Mouse (Mus musculus) ES-Bruce4 (cell line): ENCODE results near the gene Tsr2. TPM values are rescaled to one million over a fixed set of nuclear protein-coding genes. Genes with fewer than 3 reads are reported as not detected.

Experiments
- H3K27ac ChIP-seq: 2 replicates; pipeline ENCODE4 v1.5.1; 2012; ENCODE audit warnings: low read length, inconsistent platforms; ENCODE audit not compliant: insufficient read depth
- H3K27me3 ChIP-seq: 2 replicates; pipeline ENCODE4 v1.6.1; 2012; ENCODE audit warnings: mild to moderate bottlenecking, low read length, inconsistent platforms; ENCODE audit not compliant: control insufficient read depth, poor library complexity, insufficient read depth, severe bottlenecking
- H3K36me3 ChIP-seq: 2 replicates; pipeline ENCODE4 v1.6.1; 2012; ENCODE audit warnings: inconsistent platforms, mild to moderate bottlenecking, low read length, moderate library complexity; ENCODE audit not compliant: control insufficient read depth, poor library complexity, insufficient read depth, severe bottlenecking
- H3K4me1 ChIP-seq: one replicate; pipeline ENCODE4 v1.8.1; 2011; ENCODE audit warnings: low read length; ENCODE audit not compliant: control insufficient read depth, insufficient read depth
- H3K4me3 ChIP-seq: 2 replicates; pipeline ENCODE4 v1.5.1; 2011; ENCODE audit warnings: low read depth, mild to moderate bottlenecking, low read length
- H3K9ac ChIP-seq: 2 replicates; pipeline ENCODE4 v1.6.1; 2012; ENCODE audit warnings: low read depth, mild to moderate bottlenecking, inconsistent platforms; ENCODE audit not compliant: poor library complexity, severe bottlenecking
- H3K9me3 ChIP-seq: replicated peaks from 2 replicates; pipeline ENCODE4 v1.6.1; 2012; ENCODE audit warnings: mild to moderate bottlenecking, low read length, inconsistent platforms; ENCODE audit not compliant: control insufficient read depth, poor library complexity, insufficient read depth, severe bottlenecking
- CTCF ChIP-seq: IDR thresholded peaks from one replicate; pipeline ENCODE4 v1.8.1; 2011; ENCODE audit warnings: low read depth, low read length
- EP300 ChIP-seq: IDR thresholded peaks from 2 replicates; pipeline ENCODE4 v1.6.1; 2011; ENCODE audit warnings: low read depth, low read length; ENCODE audit not compliant: insufficient read depth
- POLR2A ChIP-seq: IDR thresholded peaks from one replicate; pipeline ENCODE4 v1.8.1; 2011; ENCODE audit warnings: low read length; ENCODE audit not compliant: insufficient read depth
- polyA plus RNA-seq: library from polyadenylated mRNA; stranded (reverse); fragments of >200 nt; gene quantifications from 2 replicates; pipeline ENCODE4 v1.2.4, GENCODE M21; 2011; ENCODE audit warnings: low read depth; ENCODE audit not compliant: missing spikeins, insufficient read depth, insufficient read length

The Tsr2 gene
- polyA plus RNA-seq, 1 experiment: 33.5 TPM

- Histone ChIP-seq H3K27me3 (no peaks in the 10 kb centered on the region), H3K4me1 (peaks cover 4% of the 10 kb centered on the region), H3K36me3 (peaks cover 19% of the 10 kb centered on the region), H3K4me3 (peak overlapping the region; percentile 56), H3K9me3 (no peaks in the 10 kb centered on the region), H3K9ac (peak overlapping the region; percentile 89), H3K27ac (peak overlapping the region; percentile 97)
- TF ChIP-seq POLR2A (no peak), EP300 (no peak), CTCF (no peak)
Observed at GRCm38 (mm10) chrX:151049661-151050215, 46.6 kb downstream of the Tsr2 start.

- no peak overlapping the region for H3K27ac ChIP-seq
- H3K4me3 ChIP-seq: peak overlapping the region; percentile 86
- H3K9me3 ChIP-seq: no peaks in the 10 kb centered on the region
- no peaks in the 10 kb centered on the region for H3K27me3 ChIP-seq
- peaks cover under 1% of the 10 kb centered on the region for H3K4me1 ChIP-seq
- H3K9ac ChIP-seq: peak overlapping the region; percentile 89
- H3K36me3 ChIP-seq: peaks cover 14% of the 10 kb centered on the region
- TF ChIP-seq CTCF (no peak), EP300 (no peak), POLR2A (no peak)
Observed at GRCm38 (mm10) chrX:151047431-151048058, 48.8 kb downstream of the Tsr2 start.

- Histone ChIP-seq H3K4me1 (no peaks in the 10 kb centered on the region), H3K4me3 (peak overlapping the region; percentile 86), H3K27me3 (no peaks in the 10 kb centered on the region), H3K36me3 (peaks cover 8% of the 10 kb centered on the region), H3K27ac (peak overlapping the region; percentile 89), H3K9ac (peak overlapping the region; percentile 89), H3K9me3 (no peaks in the 10 kb centered on the region)
- TF ChIP-seq POLR2A: no peak
- no peak for TF ChIP-seq CTCF
- TF ChIP-seq EP300: 0 out of 2 replicates have a peak, but pooled peaks have one; percentile 19
Observed at GRCm38 (mm10) chrX:151046777-151047430, 49.4 kb downstream of the Tsr2 start.

- H3K27ac ChIP-seq: peak overlapping the region; percentile 89
- TF ChIP-seq EP300: no peak
- TF ChIP-seq CTCF: no peak
- no peak for TF ChIP-seq POLR2A
Observed at GRCm38 (mm10) chrX:151046321-151046720, 50.0 kb downstream of the Tsr2 start.

GRCm38 (mm10) chrX:151045850-151046249 lies 50.5 kb downstream of the Tsr2 start, which contains the start of gene Fgd1:
Fgd1 (plus strand) TSS chrX:151046150.
- H3K36me3 ChIP-seq: peaks cover 4% of the 10 kb centered on the region
- H3K9ac ChIP-seq: peak within 1 kb of the TSS; percentile 89
- TF ChIP-seq EP300 (no peak), POLR2A (no peak), CTCF (no peak)
- H3K4me3 ChIP-seq: peak within 1 kb of the TSS; percentile 86
- H3K27me3 ChIP-seq: no peaks in the 10 kb centered on the region
- H3K27ac ChIP-seq: peak within 1 kb of the TSS; percentile 89
- no peaks in the 10 kb centered on the region for H3K9me3 ChIP-seq
- no peaks in the 10 kb centered on the region for H3K4me1 ChIP-seq

More at GRCm38 (mm10) chrX:151046321-151046720, 50.0 kb downstream of the Tsr2 start:
- peaks cover 6% of the 10 kb centered on the region for H3K36me3 ChIP-seq
- H3K4me3 ChIP-seq: peak overlapping the region; percentile 57
- H3K9me3 ChIP-seq: no peaks in the 10 kb centered on the region
- H3K4me1 ChIP-seq: no peaks in the 10 kb centered on the region
- H3K9ac ChIP-seq: no peak overlapping the region; the same call in 1 of the 2 replicates
- H3K27me3 ChIP-seq: no peaks in the 10 kb centered on the region

GRCm38 (mm10) chrX:151041223-151041622 lies 55.1 kb downstream of the Tsr2 start:
- peak overlapping the region; percentile 76 for H3K27ac ChIP-seq

More at GRCm38 (mm10) chrX:151041223-151041622, 55.1 kb downstream of the Tsr2 start:
- H3K4me3 ChIP-seq: no peak overlapping the region
- H3K9me3 ChIP-seq: no peaks in the 10 kb centered on the region
- H3K27me3 ChIP-seq: no peaks in the 10 kb centered on the region
- TF ChIP-seq EP300 (peak; percentile 97), CTCF (no peak)
- peaks cover 4% of the 10 kb centered on the region for H3K4me1 ChIP-seq
- H3K36me3 ChIP-seq: no peaks in the 10 kb centered on the region
- H3K9ac ChIP-seq: no peak overlapping the region

Other genes with a start within 250 kb of the Tsr2 start
- gene Gnl3l, start 79.2 kb downstream of the Tsr2 start, polyA plus RNA-seq: 146 and 153 TPM in 2 replicates
- gene Fgd1, start 50.4 kb downstream of the Tsr2 start, polyA plus RNA-seq: 89.9 and 92.5 TPM in 2 replicates
- gene Wnk3, start 101.5 kb upstream of the Tsr2 start, polyA plus RNA-seq: 26.0 and 28.4 TPM in 2 replicates
- 0.94 and 1.1 TPM in 2 replicates for gene Fam120c, start 247.6 kb upstream of the Tsr2 start, polyA plus RNA-seq